Mouse (Mus musculus): Measurements from ENCODE around the gene Gnat3. TPM values are rescaled to one million over a fixed set of nuclear protein-coding genes. Genes with fewer than 3 reads are reported as not detected.

The Gnat3 gene
- polyA plus RNA-seq, 1 experiment from 2014 or later = 0.93 TPM

GRCm38 (mm10) chr5:17980501-17981121 lies 18.3 kb downstream of the Gnat3 start:
- no peaks in the 10 kb centered on the region for H3K27me3 ChIP-seq
- H3K27ac ChIP-seq (replicated peaks) = no peak overlapping the region
- H3K36me3 ChIP-seq = no peaks in the 10 kb centered on the region
- H3K4me3 ChIP-seq = no peak overlapping the region
- no peak overlapping the region for H3K4me2 ChIP-seq
- H3K9ac ChIP-seq = no peak overlapping the region
- no peak for ATAC-seq (ENCODE audit: low read depth)
- H3K9me3 ChIP-seq = no peaks in the 10 kb centered on the region
- 71% methylated on average over 5 of the region's 5 CpGs for WGBS
- H3K4me1 ChIP-seq (replicated peaks) = no peaks in the 10 kb centered on the region

GRCm38 (mm10) chr5:17982770-17983169 lies 20.4 kb downstream of the Gnat3 start:
- H3K36me3 ChIP-seq = no peaks in the 10 kb centered on the region
- no peaks in the 10 kb centered on the region for H3K27me3 ChIP-seq
- no peak overlapping the region for H3K4me3 ChIP-seq
- no peak overlapping the region for H3K27ac ChIP-seq (replicated peaks)
- WGBS = 76% methylated on average over 4 of the region's 4 CpGs
- H3K9ac ChIP-seq = no peak overlapping the region
- H3K4me2 ChIP-seq = no peak overlapping the region
- ATAC-seq (ENCODE audit: low read depth) = no peak
- no peaks in the 10 kb centered on the region for H3K4me1 ChIP-seq (replicated peaks)
- no peaks in the 10 kb centered on the region for H3K9me3 ChIP-seq

GRCm38 (mm10) chr5:17984522-17984921 lies 22.2 kb downstream of the Gnat3 start:
- Histone ChIP-seq H3K4me3 (no peak overlapping the region), H3K36me3 (no peaks in the 10 kb centered on the region), H3K27ac (replicated peaks) (no peak overlapping the region), H3K4me2 (no peak overlapping the region), H3K9me3 (no peaks in the 10 kb centered on the region), H3K9ac (no peak overlapping the region), H3K4me1 (replicated peaks) (no peaks in the 10 kb centered on the region), H3K27me3 (no peaks in the 10 kb centered on the region)
- WGBS = 69% methylated on average over 3 of the region's 3 CpGs
- ATAC-seq (ENCODE audit: low read depth) = no peak

GRCm38 (mm10) chr5:17986611-17987010 lies 24.3 kb downstream of the Gnat3 start:
- H3K27ac ChIP-seq (replicated peaks) = no peak overlapping the region
- H3K9me3 ChIP-seq = no peaks in the 10 kb centered on the region
- ATAC-seq (ENCODE audit: low read depth) = no peak
- H3K27me3 ChIP-seq = no peaks in the 10 kb centered on the region
- H3K4me1 ChIP-seq (replicated peaks) = no peaks in the 10 kb centered on the region
- no peak overlapping the region for H3K4me2 ChIP-seq
- WGBS = 57% methylated on average over 3 of the region's 3 CpGs
- no peak overlapping the region for H3K4me3 ChIP-seq
- H3K9ac ChIP-seq = no peak overlapping the region
- no peaks in the 10 kb centered on the region for H3K36me3 ChIP-seq

GRCm38 (mm10) chr5:17990618-17991017 lies 28.3 kb downstream of the Gnat3 start:
- H3K4me3 ChIP-seq = no peak overlapping the region
- no peaks in the 10 kb centered on the region for H3K9me3 ChIP-seq
- WGBS = 85% methylated on average over 6 of the region's 6 CpGs
- ATAC-seq (ENCODE audit: low read depth) = no peak
- H3K27ac ChIP-seq (replicated peaks) = no peak overlapping the region
- H3K36me3 ChIP-seq = no peaks in the 10 kb centered on the region
- H3K4me1 ChIP-seq (replicated peaks) = no peaks in the 10 kb centered on the region
- no peak overlapping the region for H3K4me2 ChIP-seq
- H3K27me3 ChIP-seq = no peaks in the 10 kb centered on the region
- no peak overlapping the region for H3K9ac ChIP-seq

GRCm38 (mm10) chr5:17999570-17999969 lies 37.2 kb downstream of the Gnat3 start:
- no peak for ATAC-seq (ENCODE audit: low read depth)
- no peaks in the 10 kb centered on the region for H3K27me3 ChIP-seq
- H3K9ac ChIP-seq = no peak overlapping the region

GRCm38 (mm10) chr5:18000185-18000584 lies 37.8 kb downstream of the Gnat3 start:
- no peak overlapping the region for H3K4me3 ChIP-seq
- 70% methylated on average over 6 of the region's 6 CpGs for WGBS
- no peaks in the 10 kb centered on the region for H3K27me3 ChIP-seq
- ATAC-seq (ENCODE audit: low read depth) = no peak
- H3K36me3 ChIP-seq = no peaks in the 10 kb centered on the region
- no peaks in the 10 kb centered on the region for H3K4me1 ChIP-seq (replicated peaks)
- no peak overlapping the region for H3K4me2 ChIP-seq
- no peaks in the 10 kb centered on the region for H3K9me3 ChIP-seq
- no peak overlapping the region for H3K9ac ChIP-seq
- H3K27ac ChIP-seq (replicated peaks) = no peak overlapping the region

More at GRCm38 (mm10) chr5:17999570-17999969, 37.2 kb downstream of the Gnat3 start:
- Histone ChIP-seq H3K4me2 (no peak overlapping the region), H3K4me1 (replicated peaks) (no peaks in the 10 kb centered on the region), H3K4me3 (no peak overlapping the region), H3K27ac (replicated peaks) (no peak overlapping the region), H3K9me3 (no peaks in the 10 kb centered on the region), H3K36me3 (no peaks in the 10 kb centered on the region)
- 80% methylated on average over 2 of the region's 2 CpGs for WGBS

GRCm38 (mm10) chr5:18001646-18002045 lies 39.3 kb downstream of the Gnat3 start:
- H3K9me3 ChIP-seq = no peaks in the 10 kb centered on the region
- WGBS = 43% methylated on average over 4 of the region's 4 CpGs
- no peak overlapping the region for H3K27ac ChIP-seq (replicated peaks)
- no peak overlapping the region for H3K4me3 ChIP-seq
- H3K9ac ChIP-seq = no peak overlapping the region
- no peak for ATAC-seq (ENCODE audit: low read depth)
- no peaks in the 10 kb centered on the region for H3K4me1 ChIP-seq (replicated peaks)
- H3K4me2 ChIP-seq = no peak overlapping the region
- no peaks in the 10 kb centered on the region for H3K27me3 ChIP-seq
- H3K36me3 ChIP-seq = no peaks in the 10 kb centered on the region

GRCm38 (mm10) chr5:18003675-18004074 lies 41.3 kb downstream of the Gnat3 start:
- Histone ChIP-seq H3K4me1 (replicated peaks) (no peaks in the 10 kb centered on the region), H3K9ac (no peak overlapping the region), H3K27me3 (no peaks in the 10 kb centered on the region), H3K27ac (replicated peaks) (no peak overlapping the region), H3K9me3 (no peaks in the 10 kb centered on the region), H3K4me3 (no peak overlapping the region), H3K4me2 (no peak overlapping the region), H3K36me3 (no peaks in the 10 kb centered on the region)
- ATAC-seq (ENCODE audit: low read depth) = no peak
- 89% methylated on average over 6 of the region's 6 CpGs for WGBS

GRCm38 (mm10) chr5:18004824-18005611 lies 42.7 kb downstream of the Gnat3 start:
- Histone ChIP-seq H3K27ac (replicated peaks) (no peak overlapping the region), H3K9me3 (no peaks in the 10 kb centered on the region), H3K4me3 (no peak overlapping the region), H3K27me3 (no peaks in the 10 kb centered on the region), H3K4me1 (replicated peaks) (no peaks in the 10 kb centered on the region), H3K9ac (no peak overlapping the region), H3K36me3 (no peaks in the 10 kb centered on the region), H3K4me2 (no peak overlapping the region)
- no peak for ATAC-seq (ENCODE audit: low read depth)
- WGBS = 73% methylated on average over 3 of the region's 3 CpGs

GRCm38 (mm10) chr5:18006157-18006556 lies 43.8 kb downstream of the Gnat3 start:
- Histone ChIP-seq H3K9ac (no peak overlapping the region), H3K36me3 (no peaks in the 10 kb centered on the region), H3K4me1 (replicated peaks) (no peaks in the 10 kb centered on the region), H3K27ac (replicated peaks) (no peak overlapping the region), H3K4me3 (no peak overlapping the region), H3K9me3 (no peaks in the 10 kb centered on the region), H3K27me3 (no peaks in the 10 kb centered on the region), H3K4me2 (no peak overlapping the region)
- ATAC-seq (ENCODE audit: low read depth) = no peak
- 97% methylated on average over 2 of the region's 2 CpGs for WGBS

- ATAC-seq (ENCODE audit: low read depth) = no peak
- no peak overlapping the region for H3K4me2 ChIP-seq
- H3K27me3 ChIP-seq = no peaks in the 10 kb centered on the region
- H3K9me3 ChIP-seq = no peaks in the 10 kb centered on the region
- H3K9ac ChIP-seq = no peak overlapping the region
- H3K27ac ChIP-seq (replicated peaks) = no peak overlapping the region
- H3K4me1 ChIP-seq (replicated peaks) = no peaks in the 10 kb centered on the region
- H3K36me3 ChIP-seq = no peaks in the 10 kb centered on the region
- no peak overlapping the region for H3K4me3 ChIP-seq
These were observed 44.7 kb downstream of the Gnat3 start for GRCm38 (mm10) chr5:18007067-18007466.

GRCm38 (mm10) chr5:18010301-18010700 lies 48.0 kb downstream of the Gnat3 start:
- Histone ChIP-seq H3K27ac (replicated peaks) (no peak overlapping the region), H3K9ac (no peak overlapping the region), H3K4me3 (no peak overlapping the region), H3K27me3 (no peaks in the 10 kb centered on the region), H3K36me3 (no peaks in the 10 kb centered on the region), H3K9me3 (no peaks in the 10 kb centered on the region), H3K4me1 (replicated peaks) (no peaks in the 10 kb centered on the region), H3K4me2 (no peak overlapping the region)
- 26% methylated on average over 5 of the region's 5 CpGs for WGBS
- ATAC-seq (ENCODE audit: low read depth) = no peak
